Mouse (Mus musculus): ENCODE data around the gene Nbr1. TPM values are rescaled to one million over a fixed set of nuclear protein-coding genes. Genes with fewer than 3 reads are reported as not detected.
"Not testable (repeated sequence)": the region's sequence is repeated elsewhere in the genome, so short reads cannot be mapped to it uniquely, and the experiment has no call there.

Nbr1 gene
- polyA plus RNA-seq, 1 experiment from 2014 or later, result 34.5 TPM

DNA sequence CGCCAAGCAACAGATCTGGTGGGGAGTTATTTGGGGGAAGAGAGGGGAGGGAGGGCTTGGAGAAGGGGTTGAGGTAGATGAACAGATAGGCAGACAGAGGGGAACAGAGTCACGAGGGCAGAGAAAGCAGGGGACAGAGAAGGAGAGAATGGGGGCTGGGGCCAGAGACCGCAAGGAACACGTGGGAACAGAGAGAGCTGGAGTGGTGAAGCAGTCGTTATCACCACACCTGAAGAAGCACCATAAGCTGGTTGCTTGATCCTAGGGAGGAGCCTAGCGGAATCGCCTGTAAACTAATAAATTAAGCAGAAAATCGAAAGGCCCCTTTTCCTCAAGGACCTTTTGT is 74.7 kb downstream of the Nbr1 start:
- ATAC-seq (ENCODE audit: low FRiP score, low TSS enrichment), result peak; percentile 12; the same call in 1 of the 2 replicates
- Histone ChIP-seq H3K4me1 (replicated peaks; ENCODE audit: control insufficient read depth, insufficient read depth) (no peaks in the 10 kb centered on the region), H3K9ac (ENCODE audit: low read length) (peak overlapping the region; percentile 73), H3K27ac (replicated peaks) (peak overlapping the region; percentile 96), H3K9me3 (ENCODE audit: control insufficient read depth, low read length) (no peaks in the 10 kb centered on the region), H3K4me3 (ENCODE audit: low read depth, low read length) (peak overlapping the region; percentile 39), H3K27me3 (ENCODE audit: control insufficient read depth, insufficient read depth, low read length) (no peaks in the 10 kb centered on the region), H3K36me3 (ENCODE audit: control insufficient read depth, insufficient read depth, low read length) (no peaks in the 10 kb centered on the region), H3K4me2 (replicated peaks; ENCODE audit: low read depth) (peak overlapping the region; percentile 60)
- TF ChIP-seq CTCF (IDR thresholded peaks at IDR 0.05; ENCODE audit: low read depth), result no peak
- no peak for TF ChIP-seq EP300 (optimal IDR thresholded peaks at IDR 0.05)
- WGBS, result 3% methylated on average over 8 of the region's 8 CpGs
- DNase-seq (ENCODE audit: low spot score), result no peak

DNA sequence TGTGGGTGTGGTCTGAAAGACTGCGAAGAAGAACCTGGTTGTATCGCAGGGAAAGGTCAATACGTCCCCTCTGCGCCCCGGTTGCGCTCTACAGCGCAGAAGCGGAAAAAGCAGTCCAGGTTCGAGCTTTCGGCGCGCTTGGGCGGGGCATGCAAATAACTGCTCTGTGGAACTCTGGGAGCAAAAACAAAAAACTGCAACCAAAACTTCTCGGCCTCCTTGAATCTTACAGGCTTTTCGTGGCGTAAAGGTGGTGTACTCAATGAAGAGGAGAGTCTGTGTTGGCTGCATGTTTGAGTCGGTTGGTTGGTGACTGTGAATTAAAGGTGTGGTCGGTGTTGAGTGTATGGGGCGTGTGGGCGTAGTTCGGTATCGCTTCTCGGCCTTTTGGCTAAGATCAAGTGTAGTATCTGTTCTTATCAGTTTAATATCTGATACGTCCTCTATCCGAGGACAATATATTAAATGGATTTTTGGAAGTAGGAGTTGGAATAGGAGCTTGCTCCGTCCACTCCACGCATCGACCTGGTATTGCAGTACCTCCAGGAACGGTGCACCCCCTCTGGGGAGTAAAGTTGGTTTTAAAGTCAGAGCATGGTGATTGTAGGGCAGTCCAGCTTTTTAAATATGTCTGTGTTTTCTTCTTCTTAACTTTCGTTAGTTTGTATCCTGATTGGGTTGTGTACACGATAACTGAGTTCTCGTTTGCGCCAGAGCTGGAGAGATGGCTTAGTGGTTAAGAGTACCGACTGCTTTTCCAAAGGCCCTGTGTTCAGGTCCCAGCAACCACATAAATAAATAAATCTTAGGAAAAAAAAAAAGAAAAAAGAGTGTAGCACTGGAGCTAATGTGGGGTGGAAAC is 75.3 kb downstream of the Nbr1 start, which contains the start of gene Rdm1:
Gene Rdm1, plus strand, starts transcription at position 201 of the 862 bp plus-strand sequence.
- TF ChIP-seq EP300 (optimal IDR thresholded peaks at IDR 0.05) (peak; percentile 84), CTCF (IDR thresholded peaks at IDR 0.05; ENCODE audit: low read depth) (peak; percentile 8; the same call in 1 of the 2 replicates)
- DNase-seq (ENCODE audit: low spot score) (peak; percentile 83), ATAC-seq (ENCODE audit: low FRiP score, low TSS enrichment) (peak; percentile 81)
- Histone ChIP-seq H3K9me3 (ENCODE audit: control insufficient read depth, low read length) (no peaks in the 10 kb centered on the region), H3K36me3 (ENCODE audit: control insufficient read depth, insufficient read depth, low read length) (no peaks in the 10 kb centered on the region), H3K4me3 (ENCODE audit: low read depth, low read length) (peak within 1 kb of the TSS; percentile 63), H3K9ac (ENCODE audit: low read length) (peak within 1 kb of the TSS; percentile 79), H3K4me2 (replicated peaks; ENCODE audit: low read depth) (peak within 1 kb of the TSS; percentile 81), H3K27ac (replicated peaks) (peak within 1 kb of the TSS; percentile 96), H3K27me3 (ENCODE audit: control insufficient read depth, insufficient read depth, low read length) (no peaks in the 10 kb centered on the region), H3K4me1 (replicated peaks; ENCODE audit: control insufficient read depth, insufficient read depth) (no peaks in the 10 kb centered on the region)
- WGBS, result under 1% methylated on average over 32 of the region's 34 CpGs

DNA sequence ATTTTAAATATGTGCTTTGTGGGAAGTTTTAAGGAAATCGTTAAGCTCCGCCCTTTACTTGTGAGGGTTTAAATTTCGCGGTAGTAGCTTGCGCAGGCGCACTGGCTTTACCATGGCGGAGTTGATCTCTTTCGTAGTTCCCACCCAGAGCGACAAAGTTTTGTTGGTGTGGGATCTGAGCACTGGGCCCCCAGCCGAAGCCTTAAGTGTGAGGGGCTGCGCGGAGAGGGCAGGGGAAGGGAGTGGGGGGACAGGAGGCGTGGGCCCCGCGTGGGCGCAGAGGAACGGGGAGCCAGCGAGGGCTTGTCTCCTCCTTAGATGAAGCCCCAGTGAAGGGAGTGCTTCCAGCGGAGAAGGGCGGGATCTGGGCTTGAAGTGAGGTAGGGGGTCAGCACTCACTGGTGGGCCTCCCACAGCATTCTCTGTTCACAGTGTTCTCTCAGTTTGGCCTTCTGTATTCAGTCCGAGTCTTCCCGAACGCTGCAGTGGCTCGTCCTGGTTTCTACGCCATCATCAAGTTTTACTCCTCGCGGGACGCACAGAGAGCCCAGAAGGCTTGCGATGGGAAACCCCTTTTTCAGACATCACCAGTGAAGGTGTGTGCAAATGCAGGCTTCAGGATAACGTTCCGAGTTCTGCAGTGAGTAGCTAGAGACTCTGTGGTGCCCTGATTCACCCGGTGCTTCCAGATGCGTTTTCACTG is 76.1 kb downstream of the Nbr1 start:
- ATAC-seq (ENCODE audit: low FRiP score, low TSS enrichment) (peak; percentile 58), DNase-seq (ENCODE audit: low spot score) (peak; percentile 92)
- Histone ChIP-seq H3K4me1 (replicated peaks; ENCODE audit: control insufficient read depth, insufficient read depth) (no peaks in the 10 kb centered on the region), H3K36me3 (ENCODE audit: control insufficient read depth, insufficient read depth, low read length) (no peaks in the 10 kb centered on the region), H3K27ac (replicated peaks) (peak overlapping the region; percentile 96), H3K27me3 (ENCODE audit: control insufficient read depth, insufficient read depth, low read length) (no peaks in the 10 kb centered on the region), H3K9ac (ENCODE audit: low read length) (peak overlapping the region; percentile 79), H3K4me2 (replicated peaks; ENCODE audit: low read depth) (peak overlapping the region; percentile 81), H3K9me3 (ENCODE audit: control insufficient read depth, low read length) (no peaks in the 10 kb centered on the region), H3K4me3 (ENCODE audit: low read depth, low read length) (peak overlapping the region; percentile 63)
- TF ChIP-seq EP300 (optimal IDR thresholded peaks at IDR 0.05), result no peak
- WGBS, result under 1% methylated on average over 33 of the region's 33 CpGs

DNA sequence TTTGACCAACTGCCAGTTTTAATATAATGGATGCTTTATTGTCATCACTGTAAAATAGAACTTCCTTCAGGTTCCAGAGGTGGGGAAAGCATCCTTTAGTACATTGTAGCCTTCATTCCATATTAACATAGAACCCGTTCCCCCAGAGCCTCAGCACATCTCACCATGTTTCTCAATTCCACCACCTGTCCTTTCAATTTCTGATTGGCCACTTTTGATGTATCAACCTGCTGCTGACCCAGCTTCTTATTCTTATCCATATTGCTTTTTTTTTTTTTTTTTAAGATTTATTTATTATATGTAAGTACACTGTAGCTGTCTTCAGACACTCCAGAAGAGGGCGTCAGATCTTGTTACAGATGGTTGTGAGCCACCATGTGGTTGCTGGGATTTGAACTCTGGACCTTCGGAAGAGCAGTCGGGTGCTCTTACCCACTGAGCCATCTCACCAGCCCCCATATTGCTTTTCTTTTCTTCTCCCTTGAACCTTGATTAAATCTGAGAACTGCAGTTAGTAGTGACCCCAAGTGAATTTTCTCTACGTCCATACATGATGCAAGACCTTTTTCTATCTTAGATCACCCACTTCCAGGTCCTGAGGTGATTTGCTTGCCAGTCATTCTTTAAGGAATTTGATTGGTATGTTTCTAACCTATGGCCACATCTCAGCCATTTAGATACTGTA is 76.9 kb downstream of the Nbr1 start:
- H3K27ac ChIP-seq (replicated peaks); H3K4me1 ChIP-seq (replicated peaks; ENCODE audit: control insufficient read depth, insufficient read depth); H3K9ac ChIP-seq (ENCODE audit: low read length); H3K9me3 ChIP-seq (ENCODE audit: control insufficient read depth, low read length); ATAC-seq (ENCODE audit: low FRiP score, low TSS enrichment); DNase-seq (ENCODE audit: low spot score); H3K27me3 ChIP-seq (ENCODE audit: control insufficient read depth, insufficient read depth, low read length); H3K36me3 ChIP-seq (ENCODE audit: control insufficient read depth, insufficient read depth, low read length): not testable (repeated sequence)
- Histone ChIP-seq H3K4me3 (ENCODE audit: low read depth, low read length) (peak overlapping the region; percentile 63; the same call in 1 of the 2 replicates), H3K4me2 (replicated peaks; ENCODE audit: low read depth) (peak overlapping the region; percentile 81)
- WGBS, result 69% methylated on average over 4 of the region's 5 CpGs

Other genes with a start within 250 kb of the Nbr1 start
- 102 and 110 TPM in 2 replicates for gene Becn1, start 249.9 kb upstream of the Nbr1 start, polyA plus RNA-seq (2015; fragmentation: Nextera tagmentation; extraction: Ambion mirVana)
- gene Psme3, start 235.9 kb upstream of the Nbr1 start, polyA plus RNA-seq (2015; fragmentation: Nextera tagmentation; extraction: Ambion mirVana), result 64.2 and 66.9 TPM in 2 replicates
- gene Aoc2, start 227.1 kb upstream of the Nbr1 start, polyA plus RNA-seq (2015; fragmentation: Nextera tagmentation; extraction: Ambion mirVana), result 0.39 and 0.41 TPM in 2 replicates
- gene Aoc3, start 221.5 kb upstream of the Nbr1 start, polyA plus RNA-seq (2015; fragmentation: Nextera tagmentation; extraction: Ambion mirVana), result 5.1 TPM in 2 replicates
- gene G6pc, start 184.6 kb upstream of the Nbr1 start, polyA plus RNA-seq (2015; fragmentation: Nextera tagmentation; extraction: Ambion mirVana), result 0.27 and 0.35 TPM in 2 replicates
- gene Aarsd1, start 134.5 kb upstream of the Nbr1 start, polyA plus RNA-seq (2015; fragmentation: Nextera tagmentation; extraction: Ambion mirVana), result 29.8 and 30.0 TPM in 2 replicates
- 3.1 TPM in 2 replicates for gene Gm27029, start 127.4 kb upstream of the Nbr1 start, polyA plus RNA-seq (2015; fragmentation: Nextera tagmentation; extraction: Ambion mirVana)
- gene Rundc1, start 127.1 kb upstream of the Nbr1 start, polyA plus RNA-seq (2015; fragmentation: Nextera tagmentation; extraction: Ambion mirVana), result 11.3 and 11.5 TPM in 2 replicates
- 11.1 and 13.4 TPM in 2 replicates for gene Ptges3l, start 126.8 kb upstream of the Nbr1 start, polyA plus RNA-seq (2015; fragmentation: Nextera tagmentation; extraction: Ambion mirVana)
- 317 and 371 TPM in 2 replicates for gene Rpl27, start 109.9 kb upstream of the Nbr1 start, polyA plus RNA-seq (2015; fragmentation: Nextera tagmentation; extraction: Ambion mirVana)
- 37.4 and 37.5 TPM in 2 replicates for gene Ifi35, start 103.7 kb upstream of the Nbr1 start, polyA plus RNA-seq (2015; fragmentation: Nextera tagmentation; extraction: Ambion mirVana)
- gene Rnd2, start 87.2 kb upstream of the Nbr1 start, polyA plus RNA-seq (2015; fragmentation: Nextera tagmentation; extraction: Ambion mirVana), result 15.3 and 16.1 TPM in 2 replicates
- gene Vat1, start 85.9 kb upstream of the Nbr1 start, polyA plus RNA-seq (2015; fragmentation: Nextera tagmentation; extraction: Ambion mirVana), result 63.4 and 71.1 TPM in 2 replicates
- gene Brca1, start 194 bp upstream of the Nbr1 start, polyA plus RNA-seq (2015; fragmentation: Nextera tagmentation; extraction: Ambion mirVana), result 1.1 and 2.5 TPM in 2 replicates
- 10.0 TPM in 2 replicates for gene Tmem106a, start 30.1 kb downstream of the Nbr1 start, polyA plus RNA-seq (2015; fragmentation: Nextera tagmentation; extraction: Ambion mirVana)
- gene Gm11634, start 47.1 kb downstream of the Nbr1 start, polyA plus RNA-seq (2015; fragmentation: Nextera tagmentation; extraction: Ambion mirVana), result 0.13 TPM in 1 of 2 replicates, not detected in the other
- gene Rdm1, start 75.0 kb downstream of the Nbr1 start, polyA plus RNA-seq (2015; fragmentation: Nextera tagmentation; extraction: Ambion mirVana), result 18.9 and 20.9 TPM in 2 replicates
- gene Arl4d, start 113.4 kb downstream of the Nbr1 start, polyA plus RNA-seq (2015; fragmentation: Nextera tagmentation; extraction: Ambion mirVana), result 9.5 and 10.0 TPM in 2 replicates
- gene Dhx8, start 180.8 kb downstream of the Nbr1 start, polyA plus RNA-seq (2015; fragmentation: Nextera tagmentation; extraction: Ambion mirVana), result 12.6 and 12.8 TPM in 2 replicates
- gene Etv4, start 233.2 kb downstream of the Nbr1 start, polyA plus RNA-seq (2015; fragmentation: Nextera tagmentation; extraction: Ambion mirVana), result 1.8 and 2.0 TPM in 2 replicates

Data from stomach, postnatal 0 days (tissue).